Mouse (Mus musculus) urinary bladder, postnatal 0 days (tissue): ENCODE data around the gene Bmpr1a. TPM values are rescaled to one million over a fixed set of nuclear protein-coding genes. Genes with fewer than 3 reads are reported as not detected.

ENCODE experiments used
- polyA plus RNA-seq: library from polyadenylated mRNA; unstranded; fragments of >200 nt; fragmentation: Nextera tagmentation; extraction: Ambion mirVana; gene quantifications from 2 replicates; pipeline ENCODE4 v1.2.1, GENCODE M21; 2015

The Bmpr1a gene
- polyA plus RNA-seq: 39.7 and 53.4 TPM in 2 replicates

DNA sequence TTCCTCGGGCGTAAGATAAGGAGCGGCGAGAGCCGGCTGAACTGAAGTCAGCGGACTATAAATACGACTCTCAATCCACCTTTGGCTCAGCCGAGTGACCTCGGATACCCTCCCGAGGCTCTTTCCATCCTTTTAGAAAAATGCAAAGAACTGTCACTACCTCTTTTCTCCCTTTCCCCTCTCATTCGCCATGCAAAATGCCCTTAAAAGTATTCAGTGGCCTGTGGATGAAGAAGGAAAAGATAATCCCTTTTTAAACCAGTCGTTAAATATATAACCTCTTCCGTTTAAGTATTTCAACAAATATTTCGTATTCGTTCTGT is at the start of gene Bmpr1a:
Gene Bmpr1a, minus strand, starts transcription at position 17 of the 323 bp plus-strand sequence.

GRCm38 (mm10) chr14:34522701-34523100 is 19.6 kb upstream of the Bmpr1a start, which contains the start of gene 9230112D13Rik:
Gene 9230112D13Rik, minus strand, starts transcription at chr14:34522801.

DNA sequence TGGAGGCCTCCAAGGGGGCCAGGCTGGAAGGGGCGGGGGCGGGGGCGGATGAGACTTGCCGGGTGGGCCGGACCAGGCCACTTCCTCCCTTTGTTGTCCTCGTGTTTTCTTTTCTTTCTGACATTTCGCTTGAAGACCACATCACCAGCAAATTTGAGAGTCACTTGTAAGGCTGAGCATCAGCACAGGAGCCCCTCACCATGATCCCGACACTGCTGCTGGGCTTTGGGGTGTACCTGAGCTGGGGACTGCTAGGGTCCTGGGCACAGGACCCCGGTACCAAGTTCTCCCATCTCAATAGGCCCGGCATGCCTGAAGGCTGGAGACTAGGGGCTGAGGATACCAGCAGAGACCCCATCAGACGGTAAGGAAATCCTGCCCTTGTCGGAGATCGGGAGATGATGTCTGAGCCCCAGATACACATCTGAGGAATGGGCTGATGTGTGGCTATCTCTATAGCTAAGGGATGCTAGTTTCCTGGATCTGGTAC is 127.7 kb downstream of the Bmpr1a start, which contains the start of gene Mmrn2:
Gene Mmrn2, plus strand, starts transcription at position 51 of the 490 bp plus-strand sequence.

DNA sequence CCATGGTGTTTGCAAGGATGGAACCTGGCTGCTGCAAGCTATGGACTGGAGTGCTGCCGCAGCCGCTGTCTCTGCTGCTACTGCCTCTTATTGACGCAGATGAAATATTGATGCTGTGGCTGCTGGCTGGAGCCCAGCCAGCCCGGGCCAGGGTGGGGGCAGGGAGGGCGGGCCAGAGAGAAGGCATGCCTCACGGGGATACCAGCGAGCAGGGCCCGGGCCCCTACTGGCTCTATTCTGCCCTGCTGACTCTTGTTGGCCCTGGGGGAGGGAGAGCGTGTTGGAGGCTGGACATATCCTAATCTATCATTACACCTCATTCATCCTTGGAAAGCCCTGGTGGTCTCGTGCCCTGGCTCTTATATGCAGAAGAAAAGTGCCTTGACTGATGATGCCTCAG is 128.6 kb downstream of the Bmpr1a start, which contains the start of gene Sncg:
Gene Sncg, minus strand, starts transcription at position 213 of the 400 bp plus-strand sequence.

Other genes starting within 250 kb of the Bmpr1a start
- 4.3 and 4.9 TPM in 2 replicates for gene Shld2, start 192.8 kb downstream of the Bmpr1a start, polyA plus RNA-seq
- 73.2 and 78.7 TPM in 2 replicates for gene Glud1, start 192.6 kb downstream of the Bmpr1a start, polyA plus RNA-seq
- gene Fam25c, start 147.9 kb downstream of the Bmpr1a start, polyA plus RNA-seq: 343 and 370 TPM in 2 replicates
- gene Sncg, start 128.6 kb downstream of the Bmpr1a start, polyA plus RNA-seq: 3.5 and 4.3 TPM in 2 replicates
- 3.5 and 4.4 TPM in 2 replicates for gene Mmrn2, start 127.9 kb downstream of the Bmpr1a start, polyA plus RNA-seq
- not detected in 2 replicates for gene 9230112D13Rik, start 19.5 kb upstream of the Bmpr1a start, polyA plus RNA-seq
- gene Ldb3, start 85.3 kb upstream of the Bmpr1a start, polyA plus RNA-seq: 19.9 and 21.1 TPM in 2 replicates
- not detected in 2 replicates for gene Opn4, start 96.8 kb upstream of the Bmpr1a start, polyA plus RNA-seq
- 11.4 and 13.5 TPM in 2 replicates for gene Wapl, start 170.6 kb upstream of the Bmpr1a start, polyA plus RNA-seq